Mouse (Mus musculus): Measurements from ENCODE around the gene Cfap77. TPM values are rescaled to one million over a fixed set of nuclear protein-coding genes. Genes with fewer than 3 reads are reported as not detected.

Cfap77 gene
- polyA plus RNA-seq, 1 experiment, result 0.16 TPM

- 65% methylated on average over 30 of the region's 30 CpGs for WGBS
Measured at GRCm38 (mm10) chr2:28943666-28944516, 111.0 kb downstream of the Cfap77 start.

GRCm38 (mm10) chr2:28938997-28939396, 115.9 kb downstream of the Cfap77 start:
- H3K36me3 ChIP-seq (ENCODE audit: control insufficient read depth, insufficient read depth, low read length), result no peaks in the 10 kb centered on the region
- WGBS, result 71% methylated on average over 7 of the region's 7 CpGs
- no peak for TF ChIP-seq CTCF (IDR thresholded peaks at IDR 0.05; ENCODE audit: extremely low read depth, insufficient read length, insufficient replicate concordance, low read depth, low read length)
- TF ChIP-seq POLR2A (IDR thresholded peaks at IDR 0.05; ENCODE audit: low read depth, low read length), result no peak

More at GRCm38 (mm10) chr2:28943666-28944516, 111.0 kb downstream of the Cfap77 start:
- Histone ChIP-seq H3K27ac (ENCODE audit: insufficient read depth, low read depth, low read length) (no peak overlapping the region), H3K4me3 (ENCODE audit: low read depth, low read length) (no peak overlapping the region), H3K27me3 (ENCODE audit: control insufficient read depth, insufficient read depth, low read length) (no peaks in the 10 kb centered on the region), H3K36me3 (ENCODE audit: control insufficient read depth, insufficient read depth, low read length) (no peaks in the 10 kb centered on the region), H3K4me1 (ENCODE audit: control insufficient read depth, insufficient read depth, insufficient read length, low read length) (no peaks in the 10 kb centered on the region)
- TF ChIP-seq POLR2A (IDR thresholded peaks at IDR 0.05; ENCODE audit: low read depth, low read length) (no peak), CTCF (IDR thresholded peaks at IDR 0.05; ENCODE audit: extremely low read depth, insufficient read length, insufficient replicate concordance, low read depth, low read length) (no peak)

GRCm38 (mm10) chr2:28930571-28930970, 124.3 kb downstream of the Cfap77 start:
- 86% methylated on average over 3 of the region's 3 CpGs for WGBS
- no peaks in the 10 kb centered on the region for H3K4me1 ChIP-seq (ENCODE audit: control insufficient read depth, insufficient read depth, insufficient read length, low read length)

More at GRCm38 (mm10) chr2:28938997-28939396, 115.9 kb downstream of the Cfap77 start:
- H3K4me3 ChIP-seq (ENCODE audit: low read depth, low read length), result no peak overlapping the region
- no peaks in the 10 kb centered on the region for H3K4me1 ChIP-seq (ENCODE audit: control insufficient read depth, insufficient read depth, insufficient read length, low read length)
- H3K27ac ChIP-seq (ENCODE audit: insufficient read depth, low read depth, low read length), result no peak overlapping the region
- H3K27me3 ChIP-seq (ENCODE audit: control insufficient read depth, insufficient read depth, low read length), result no peaks in the 10 kb centered on the region

GRCm38 (mm10) chr2:28923912-28924311, 131.0 kb downstream of the Cfap77 start:
- WGBS, result under 1% methylated on average over 4 of the region's 4 CpGs
- no peaks in the 10 kb centered on the region for H3K36me3 ChIP-seq (ENCODE audit: control insufficient read depth, insufficient read depth, low read length)
- no peak overlapping the region for H3K27ac ChIP-seq (ENCODE audit: insufficient read depth, low read depth, low read length)
- peak; percentile 43; the same call in 1 of the 2 replicates for TF ChIP-seq CTCF (IDR thresholded peaks at IDR 0.05; ENCODE audit: extremely low read depth, insufficient read length, insufficient replicate concordance, low read depth, low read length)
- no peak for TF ChIP-seq POLR2A (IDR thresholded peaks at IDR 0.05; ENCODE audit: low read depth, low read length)
- no peak overlapping the region for H3K4me3 ChIP-seq (ENCODE audit: low read depth, low read length)
- peaks cover 14% of the 10 kb centered on the region for H3K27me3 ChIP-seq (ENCODE audit: control insufficient read depth, insufficient read depth, low read length)
- no peaks in the 10 kb centered on the region for H3K4me1 ChIP-seq (ENCODE audit: control insufficient read depth, insufficient read depth, insufficient read length, low read length)

More at GRCm38 (mm10) chr2:28930571-28930970, 124.3 kb downstream of the Cfap77 start:
- TF ChIP-seq CTCF (IDR thresholded peaks at IDR 0.05; ENCODE audit: extremely low read depth, insufficient read length, insufficient replicate concordance, low read depth, low read length), result no peak
- no peak for TF ChIP-seq POLR2A (IDR thresholded peaks at IDR 0.05; ENCODE audit: low read depth, low read length)
- H3K36me3 ChIP-seq (ENCODE audit: control insufficient read depth, insufficient read depth, low read length), result no peaks in the 10 kb centered on the region
- no peak overlapping the region for H3K4me3 ChIP-seq (ENCODE audit: low read depth, low read length)
- H3K27me3 ChIP-seq (ENCODE audit: control insufficient read depth, insufficient read depth, low read length), result no peaks in the 10 kb centered on the region
- no peak overlapping the region for H3K27ac ChIP-seq (ENCODE audit: insufficient read depth, low read depth, low read length)

GRCm38 (mm10) chr2:28919001-28919400, 135.9 kb downstream of the Cfap77 start:
- WGBS, result 7% methylated on average over 4 of the region's 4 CpGs
- no peaks in the 10 kb centered on the region for H3K36me3 ChIP-seq (ENCODE audit: control insufficient read depth, insufficient read depth, low read length)
- no peak overlapping the region for H3K4me3 ChIP-seq (ENCODE audit: low read depth, low read length)
- TF ChIP-seq POLR2A (IDR thresholded peaks at IDR 0.05; ENCODE audit: low read depth, low read length), result no peak
- no peak for TF ChIP-seq CTCF (IDR thresholded peaks at IDR 0.05; ENCODE audit: extremely low read depth, insufficient read length, insufficient replicate concordance, low read depth, low read length)
- H3K27me3 ChIP-seq (ENCODE audit: control insufficient read depth, insufficient read depth, low read length), result peaks cover 60% of the 10 kb centered on the region
- H3K27ac ChIP-seq (ENCODE audit: insufficient read depth, low read depth, low read length), result no peak overlapping the region
- no peaks in the 10 kb centered on the region for H3K4me1 ChIP-seq (ENCODE audit: control insufficient read depth, insufficient read depth, insufficient read length, low read length)

- Histone ChIP-seq H3K36me3 (ENCODE audit: control insufficient read depth, insufficient read depth, low read length) (no peaks in the 10 kb centered on the region), H3K4me3 (ENCODE audit: low read depth, low read length) (no peak overlapping the region), H3K4me1 (ENCODE audit: control insufficient read depth, insufficient read depth, insufficient read length, low read length) (no peaks in the 10 kb centered on the region), H3K27me3 (ENCODE audit: control insufficient read depth, insufficient read depth, low read length) (peaks cover 65% of the 10 kb centered on the region), H3K27ac (ENCODE audit: insufficient read depth, low read depth, low read length) (no peak overlapping the region)
- 2% methylated on average over 73 of the region's 73 CpGs for WGBS
- TF ChIP-seq CTCF (IDR thresholded peaks at IDR 0.05; ENCODE audit: extremely low read depth, insufficient read length, insufficient replicate concordance, low read depth, low read length) (no peak), POLR2A (IDR thresholded peaks at IDR 0.05; ENCODE audit: low read depth, low read length) (no peak)
Measured at GRCm38 (mm10) chr2:28917518-28918361, 137.1 kb downstream of the Cfap77 start.

GRCm38 (mm10) chr2:28917156-28917517, 137.7 kb downstream of the Cfap77 start:
- Histone ChIP-seq H3K36me3 (ENCODE audit: control insufficient read depth, insufficient read depth, low read length) (no peaks in the 10 kb centered on the region), H3K27ac (ENCODE audit: insufficient read depth, low read depth, low read length) (no peak overlapping the region), H3K4me1 (ENCODE audit: control insufficient read depth, insufficient read depth, insufficient read length, low read length) (no peaks in the 10 kb centered on the region), H3K4me3 (ENCODE audit: low read depth, low read length) (no peak overlapping the region), H3K27me3 (ENCODE audit: control insufficient read depth, insufficient read depth, low read length) (peaks cover 70% of the 10 kb centered on the region)
- TF ChIP-seq CTCF (IDR thresholded peaks at IDR 0.05; ENCODE audit: extremely low read depth, insufficient read length, insufficient replicate concordance, low read depth, low read length) (no peak), POLR2A (IDR thresholded peaks at IDR 0.05; ENCODE audit: low read depth, low read length) (no peak)
- 9% methylated on average over 11 of the region's 11 CpGs for WGBS

Measured in small intestine, adult 2 months (tissue).